Mouse (Mus musculus) liver, embryonic 14.5 days (tissue): ENCODE measurements at regions not wholly inside any gene's neighbourhood (a gene's known extent, or its start where the extent isn't known, plus 50 kb on each side); places are given as distances from the start of the nearest gene placed in this dataset.

Experiments used
- ATAC-seq: fragments of 200-750 bp; cut with Nextera tagmentation; 2 replicates; pipeline ENCODE4 v1.8.0; 2017; ENCODE audit warnings: moderate number of reproducible peaks, mild to moderate bottlenecking, moderate library complexity; ENCODE audit not compliant: insufficient read depth
- DNase-seq, 3 experiments: peaks; one replicate each; pipeline ENCODE4 v3.0.0-alpha.2; 2012 to 2013; ENCODE audit warnings: low read depth in 3 of 3, low spot score in 3 of 3
- H3K27ac ChIP-seq: fragments of 300-500 bp; sonication (generic); 2 replicates; pipeline ENCODE4 v1.5.1; 2014; ENCODE audit warnings: moderate library complexity, mild to moderate bottlenecking, control low read depth, inconsistent platforms
- H3K27me3 ChIP-seq: fragments of 300-500 bp; sonication (generic); 2 replicates; pipeline ENCODE4 v1.6.1; 2014; ENCODE audit warnings: mild to moderate bottlenecking, low read length, moderate library complexity; ENCODE audit not compliant: control insufficient read depth, insufficient read depth
- H3K36me3 ChIP-seq: fragments of 300-500 bp; sonication (generic); replicated peaks from 2 replicates; pipeline ENCODE4 v1.6.1; 2014; ENCODE audit warnings: low read depth; ENCODE audit not compliant: control insufficient read depth, insufficient read depth
- H3K4me1 ChIP-seq, 2 experiments: fragments of 200-500 bp in 1 of 2; fragments of 300-500 bp in 1 of 2; sonication (generic) in 1 of 2; replicated peaks; 2 replicates each; pipeline ENCODE4 v1.6.1; 2012 to 2014; ENCODE audit warnings: antibody characterized with exemption in 1 of 2, inconsistent platforms in 1 of 2, low read length in 1 of 2; ENCODE audit not compliant: control insufficient read depth in 2 of 2, insufficient read depth in 2 of 2
- H3K4me2 ChIP-seq: fragments of 300-500 bp; sonication (generic); 2 replicates; pipeline ENCODE4 v1.6.1; 2014; ENCODE audit warnings: low read depth, mild to moderate bottlenecking, control low read depth, moderate library complexity
- H3K4me3 ChIP-seq, 2 experiments: fragments of 200-500 bp in 1 of 2; fragments of 300-500 bp in 1 of 2; sonication (generic) in 1 of 2; 2 replicates each; pipeline ENCODE4 v1.5.1; 2012 to 2014; ENCODE audit warnings: low read depth in 2 of 2, low read length in 2 of 2, mild to moderate bottlenecking in 2 of 2, control low read depth in 1 of 2, inconsistent platforms in 1 of 2, moderate library complexity in 1 of 2; ENCODE audit not compliant: insufficient read depth in 1 of 2
- H3K9ac ChIP-seq: fragments of 300-500 bp; sonication (generic); replicated peaks from 2 replicates; pipeline ENCODE4 v1.6.1; 2014; ENCODE audit warnings: mild to moderate bottlenecking, control low read depth, moderate library complexity
- H3K9me3 ChIP-seq: fragments of 300-500 bp; sonication (generic); 2 replicates; pipeline ENCODE4 v1.6.1; 2016; ENCODE audit warnings: low read length, mixed read lengths; ENCODE audit not compliant: control insufficient read depth
- CTCF ChIP-seq: IDR thresholded peaks from 2 replicates; pipeline ENCODE4 v1.5.1; 2016; ENCODE audit warnings: antibody characterized with exemption, low read depth, control low read depth
- EP300 ChIP-seq: IDR thresholded peaks from 2 replicates; pipeline ENCODE4 v1.6.1; 2016; ENCODE audit warnings: antibody characterized with exemption, low read depth
- WGBS: fragments of 180-500 bp; shearing (Covaris S2); extraction: QIAGEN DNeasy Blood & Tissue Kit; methylation state at CpG from one replicate; pipeline ENCODE4 v1.1.7; 2014; ENCODE audit not compliant: insufficient replicate concordance; 5-methylcytosine and 5-hydroxymethylcytosine counted together

DNA sequence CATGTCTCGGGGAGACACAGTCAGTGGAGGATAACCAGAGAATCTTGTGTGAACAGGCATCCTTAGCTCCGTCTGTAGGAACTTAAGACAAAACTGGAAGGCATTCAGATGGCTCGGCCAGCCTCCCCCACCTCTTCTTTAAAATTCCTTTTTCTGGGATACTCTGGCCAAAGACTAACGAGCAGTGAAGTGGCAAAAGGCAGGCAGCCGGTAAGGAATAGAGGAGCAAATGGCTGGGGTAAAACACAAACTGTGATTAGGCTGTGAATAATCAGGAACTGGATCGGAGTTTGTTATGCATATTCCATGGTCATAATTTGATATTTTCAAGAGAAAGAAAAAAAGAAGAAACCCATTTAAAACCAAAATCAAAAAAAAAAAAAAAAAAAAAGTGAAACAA lies 287.8 kb upstream of the Vrk2 start:
- Histone ChIP-seq H3K4me1 (no peaks in the 10 kb centered on the region), H3K36me3 (no peaks in the 10 kb centered on the region), H3K4me2 (no peak overlapping the region), H3K9me3 (no peaks in the 10 kb centered on the region), H3K9ac (no peak overlapping the region), H3K27ac (no peak overlapping the region), H3K4me3 (no peak overlapping the region), H3K27me3 (no peaks in the 10 kb centered on the region)
- DNase-seq (no peak), ATAC-seq (no peak)
- 33% methylated on average over 6 of the region's 6 CpGs for WGBS
- no peak for TF ChIP-seq EP300
- no peak for TF ChIP-seq CTCF
